Mouse (Mus musculus) layer of hippocampus, adult 11-12 months (tissue): ENCODE data around the gene Arsk.

ENCODE experiments used
- DNase-seq: peaks from one replicate; pipeline ENCODE4 v3.0.0; 2022; ENCODE audit warnings: low spot score

The Arsk gene

GRCm38 (mm10) chr13:76098493-76099303, at the start of gene Arsk, which contains the start of gene Ttc37:
Gene Arsk (minus strand): TSS chr13:76098660.
Gene Ttc37 (plus strand): TSS chr13:76098734.
- DNase-seq = peak; percentile 94

DNA sequence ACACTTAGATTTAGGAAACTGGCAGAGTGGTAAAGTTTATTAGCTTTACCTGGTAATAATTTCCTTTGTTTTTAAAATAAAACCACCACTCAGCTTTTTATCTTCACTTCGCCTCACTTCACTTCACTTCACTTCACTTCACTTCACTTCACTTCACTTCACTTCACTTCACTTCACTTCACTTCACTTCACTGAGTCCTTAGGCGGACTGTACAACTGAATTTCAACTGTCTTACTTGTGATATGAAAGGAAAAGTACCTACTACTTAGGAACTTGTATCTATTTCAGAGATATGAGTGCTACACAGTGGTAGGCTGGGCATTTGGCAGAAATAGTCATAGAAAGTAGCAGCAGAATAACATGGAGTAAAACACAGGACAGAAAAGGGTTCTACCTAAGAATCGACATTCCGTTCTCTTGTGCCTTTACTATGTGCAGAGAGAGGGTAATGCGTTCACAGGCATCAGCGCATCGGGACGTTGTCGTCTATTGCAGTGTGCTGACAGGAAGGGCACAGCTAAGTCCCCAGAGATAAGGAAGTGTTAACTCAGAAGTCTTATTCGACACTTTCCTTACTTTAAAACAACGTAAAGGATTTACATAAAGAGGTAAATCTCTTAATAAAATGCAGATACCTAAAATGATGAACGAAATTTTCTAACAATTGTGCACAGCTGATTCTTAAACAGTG, 42.8 kb upstream of the Arsk start:
- DNase-seq = no peak

DNA sequence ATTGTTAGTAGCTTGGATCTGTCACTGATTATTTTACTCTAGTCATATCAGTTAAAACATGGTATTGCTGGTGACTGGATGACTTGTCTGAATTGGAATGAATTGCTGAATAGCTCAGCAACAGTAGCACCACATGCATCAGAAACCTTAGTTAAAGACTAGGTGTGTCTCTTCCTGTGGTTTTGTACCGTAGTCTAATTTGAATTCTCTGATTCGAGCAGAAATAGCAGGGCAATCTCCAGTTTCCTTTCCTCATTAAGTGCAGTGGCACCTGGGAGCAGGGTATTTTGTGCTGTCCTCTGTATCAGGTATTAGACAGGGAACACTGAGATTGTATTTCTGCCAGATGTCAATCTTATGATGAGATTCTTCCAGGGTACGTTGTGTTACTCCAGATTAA, 40.4 kb upstream of the Arsk start:
- no peak for DNase-seq

GRCm38 (mm10) chr13:76132415-76132814, 34.0 kb upstream of the Arsk start:
- no peak for DNase-seq

DNA sequence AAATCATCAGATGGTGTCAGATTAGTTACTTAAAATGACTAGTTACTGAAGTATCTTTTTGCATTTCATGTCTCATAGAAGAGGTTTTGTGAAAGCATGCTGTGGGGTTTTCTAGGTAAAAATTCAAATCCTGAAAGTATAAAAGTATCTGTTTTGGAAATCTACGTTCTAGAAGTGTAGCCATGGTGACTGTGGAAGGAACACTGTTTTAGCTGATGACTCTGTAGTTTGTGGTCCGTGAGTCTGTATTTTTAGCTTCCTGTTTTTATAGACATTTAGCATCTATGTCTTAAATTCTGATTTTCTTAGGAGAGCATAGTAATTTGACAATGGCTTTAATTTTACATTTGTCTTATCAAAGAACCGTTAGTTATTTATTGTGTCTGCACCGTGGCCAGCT, 30.3 kb upstream of the Arsk start:
- no peak for DNase-seq

- DNase-seq = no peak
These were observed 10.8 kb upstream of the Arsk start for GRCm38 (mm10) chr13:76109069-76109824.

DNA sequence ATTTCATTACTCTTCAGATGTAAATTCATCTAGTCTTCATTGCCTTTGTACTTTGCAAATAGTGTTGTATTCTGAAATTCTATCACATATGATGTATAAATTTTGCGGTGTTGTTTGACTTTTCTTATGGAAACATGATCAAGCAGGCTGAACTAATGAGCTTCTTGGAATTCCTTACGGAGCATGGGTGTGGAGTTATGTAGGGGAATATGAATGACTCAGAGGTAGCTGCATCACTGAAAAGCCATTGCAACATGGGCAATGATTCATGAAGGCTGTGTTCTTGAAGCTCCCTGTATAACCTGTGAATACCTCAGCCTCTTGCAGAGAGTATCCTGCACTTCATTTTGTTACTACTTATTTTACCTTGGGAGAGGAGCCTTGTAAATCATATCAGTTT, 3.5 kb upstream of the Arsk start:
- DNase-seq = no peak

GRCm38 (mm10) chr13:76098116-76098492, 356 bp downstream of the Arsk start:
- DNase-seq = no peak

DNA sequence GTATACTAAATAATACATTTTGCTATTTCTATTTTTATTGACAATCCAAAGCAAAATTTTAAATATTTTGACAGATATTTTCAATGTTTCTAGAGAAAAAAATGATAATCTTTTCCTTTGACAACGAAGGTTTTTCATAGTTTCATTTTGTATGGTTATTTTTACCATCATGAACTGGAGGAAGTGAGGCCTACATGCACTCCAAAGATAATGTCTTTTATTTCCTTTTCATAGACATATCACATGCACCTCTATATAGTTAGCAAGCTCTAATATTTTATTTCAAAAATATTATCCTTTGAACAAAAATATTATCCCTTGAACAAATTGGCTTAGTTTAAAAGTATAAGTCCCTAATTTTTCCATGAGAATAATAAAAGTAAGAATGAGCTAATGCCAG, 24.1 kb downstream of the Arsk start:
- DNase-seq = no peak

DNA sequence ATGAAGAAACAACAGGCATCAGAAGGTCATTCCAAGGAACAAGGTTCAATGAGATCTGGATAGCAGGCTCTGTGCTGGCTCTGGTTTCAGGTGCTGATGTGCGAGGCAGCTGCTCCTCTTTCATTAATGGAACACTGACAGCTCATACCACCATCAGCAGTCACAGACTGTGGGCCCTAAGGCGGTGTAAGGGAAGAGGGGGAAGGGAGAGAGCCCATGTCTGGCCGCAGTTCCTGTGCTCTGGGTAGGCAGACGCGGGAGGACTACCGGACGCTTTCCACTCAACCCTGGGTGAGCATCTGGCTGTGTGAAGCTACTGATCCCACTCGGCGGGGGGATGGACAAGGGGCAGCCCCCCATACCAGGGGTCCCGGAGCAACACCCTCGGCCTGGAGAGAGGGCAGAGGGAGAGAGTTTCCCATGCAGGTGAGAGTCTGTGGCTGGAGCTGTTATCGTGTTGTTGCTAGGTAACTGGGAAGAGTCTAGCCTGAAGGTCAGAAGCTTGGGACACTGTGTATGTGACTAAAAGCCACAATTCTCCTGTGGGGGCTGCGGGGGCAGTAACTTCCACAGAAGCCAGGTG, 34.0 kb downstream of the Arsk start:
- no peak for DNase-seq

GRCm38 (mm10) chr13:76063548-76063947, 34.9 kb downstream of the Arsk start:
- no peak for DNase-seq

- no peak for DNase-seq
These were observed 35.9 kb downstream of the Arsk start for GRCm38 (mm10) chr13:76062569-76062968.

DNA sequence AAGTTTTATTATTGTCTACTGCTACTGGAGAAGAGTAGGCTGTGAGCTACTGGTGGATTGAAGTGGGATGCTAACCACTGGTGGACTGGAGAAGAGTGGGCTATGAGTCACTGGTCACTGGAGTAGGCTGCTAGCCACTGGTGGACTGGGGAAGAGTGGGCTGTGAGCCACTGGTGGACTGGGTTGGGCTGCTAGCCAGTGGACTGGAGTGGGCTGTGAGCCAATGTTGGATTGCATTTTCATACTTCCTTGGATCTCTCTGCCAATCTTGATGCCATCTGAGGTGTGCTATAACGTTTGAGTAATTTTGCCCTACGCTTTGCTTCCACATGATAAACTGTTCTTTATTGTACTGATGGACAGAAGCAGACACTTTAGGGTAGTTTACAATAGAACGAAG, 36.3 kb downstream of the Arsk start:
- no peak for DNase-seq

- DNase-seq = no peak
These were observed 38.9 kb downstream of the Arsk start for GRCm38 (mm10) chr13:76059591-76059990.

- peak; percentile 22 for DNase-seq
These were observed 41.0 kb downstream of the Arsk start for GRCm38 (mm10) chr13:76057267-76058069.

DNA sequence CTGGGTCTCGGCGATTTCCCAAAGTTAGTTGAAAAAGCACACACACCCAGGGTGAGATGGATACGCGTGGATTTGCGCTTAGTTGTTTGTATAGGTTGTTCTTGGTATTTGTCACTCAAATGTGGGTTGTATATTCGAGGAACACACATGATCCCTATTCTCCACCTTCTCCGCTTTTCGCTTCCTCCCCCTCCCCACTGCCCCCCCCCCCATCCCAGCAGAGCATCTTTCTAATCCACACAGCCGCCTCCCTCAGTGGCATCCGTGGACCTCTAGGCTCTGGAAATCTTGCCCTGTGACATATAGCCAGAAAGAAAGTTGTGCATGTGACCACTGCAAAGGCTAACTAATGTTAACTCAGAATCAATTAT, 41.6 kb downstream of the Arsk start, which contains the start of gene Gpr150:
TSS of gene Gpr150 (minus strand) at position 101 of the 371 bp plus-strand sequence.
- DNase-seq = no peak

GRCm38 (mm10) chr13:76056261-76056724, 42.2 kb downstream of the Arsk start:
- DNase-seq = peak; percentile 68

- peak; percentile 14 for DNase-seq
These were observed 42.8 kb downstream of the Arsk start for GRCm38 (mm10) chr13:76055391-76056232.

DNA sequence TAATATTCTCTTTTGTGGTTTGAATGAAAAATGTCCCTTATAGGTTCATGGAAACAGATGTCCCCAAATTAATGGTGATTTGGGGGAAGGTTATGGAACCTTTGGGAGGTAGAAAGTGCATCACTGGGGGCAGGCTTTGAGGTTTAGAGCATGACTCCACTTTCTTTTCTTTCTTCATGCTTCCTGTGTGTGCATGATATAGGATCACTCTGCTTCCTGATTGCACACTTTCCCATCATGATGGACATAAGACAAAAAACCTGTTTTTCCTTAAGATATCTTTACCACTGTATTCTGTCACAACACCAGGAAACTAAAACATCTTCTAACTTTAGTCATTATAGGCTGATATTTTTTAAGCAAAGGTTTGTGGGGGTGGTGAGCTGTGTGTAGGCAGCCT, 53.5 kb downstream of the Arsk start:
- DNase-seq = no peak

- no peak for DNase-seq
These were observed 56.0 kb downstream of the Arsk start for GRCm38 (mm10) chr13:76042455-76042854.
